Mouse (Mus musculus) MEL (cell line): Measurements from ENCODE around the gene Tnfrsf19.

Source experiments
- CHD2 ChIP-seq: IDR thresholded peaks from 2 replicates; pipeline ENCODE4 v1.6.1; 2011; ENCODE audit warnings: low read length, improper control_type of control experiment
- CTCF ChIP-seq, 3 experiments: IDR thresholded peaks in 2 of 3; conservative IDR thresholded peaks in 1 of 3; 2 replicates each; pipeline ENCODE4 v1.5.1; 2011 to 2012; ENCODE audit warnings: low read length in 3 of 3, low read depth in 2 of 3, mild to moderate bottlenecking in 2 of 3, improper control_type of control experiment in 1 of 3, inconsistent platforms in 1 of 3, mixed read lengths in 1 of 3, moderate library complexity in 1 of 3; ENCODE audit not compliant: control insufficient read depth in 1 of 3, insufficient read depth in 1 of 3, poor library complexity in 1 of 3, severe bottlenecking in 1 of 3
- HCFC1 ChIP-seq: IDR thresholded peaks from 2 replicates; pipeline ENCODE4 v1.6.1; 2012; ENCODE audit warnings: low read depth, mild to moderate bottlenecking, inconsistent platforms, low read length, improper control_type of control experiment, moderate library complexity
- MAX ChIP-seq: IDR thresholded peaks from 2 replicates; pipeline ENCODE4 v1.6.1; 2011; ENCODE audit warnings: low read length, improper control_type of control experiment
- MAZ ChIP-seq: IDR thresholded peaks from 2 replicates; pipeline ENCODE4 v1.6.1; 2012; ENCODE audit warnings: low read depth, mild to moderate bottlenecking, inconsistent platforms, low read length, improper control_type of control experiment
- MYC ChIP-seq: IDR thresholded peaks from 2 replicates; pipeline ENCODE4 v1.6.1; 2011; ENCODE audit warnings: low read depth, mild to moderate bottlenecking, low read length, improper control_type of control experiment, moderate library complexity
- RAD21 ChIP-seq: IDR thresholded peaks from 2 replicates; pipeline ENCODE4 v1.6.1; 2011; ENCODE audit warnings: mild to moderate bottlenecking, low read depth, low read length, improper control_type of control experiment
- SIN3A ChIP-seq: IDR thresholded peaks from 2 replicates; pipeline ENCODE4 v1.6.1; 2012; ENCODE audit warnings: low read length, improper control_type of control experiment, inconsistent platforms
- SMC3 ChIP-seq: IDR thresholded peaks from 2 replicates; pipeline ENCODE4 v1.6.1; 2011; ENCODE audit warnings: low read depth, low read length, improper control_type of control experiment
- ZNF384 ChIP-seq: IDR thresholded peaks from 2 replicates; pipeline ENCODE4 v1.6.1; 2012; ENCODE audit warnings: low read depth, mild to moderate bottlenecking, inconsistent platforms, low read length, improper control_type of control experiment

- TF ChIP-seq SMC3 (no peak), SIN3A (no peak), MYC (no peak), ZNF384 (no peak), MAX (no peak), CTCF (IDR thresholded peaks at IDR 0.05 in 2 of 3, conservative IDR thresholded peaks at IDR 0.05 in 1 of 3; ENCODE audit: control insufficient read depth in 1 of 3, insufficient read depth in 1 of 3, low read depth in 2 of 3, low read length in 3 of 3, poor library complexity in 1 of 3, severe bottlenecking in 1 of 3) (no peak), RAD21 (no peak), CHD2 (no peak), MAZ (no peak), HCFC1 (no peak)
These were observed 70.1 kb downstream of the Tnfrsf19 start for GRCm38 (mm10) chr14:60976231-60976630.
